Mouse (Mus musculus): ENCODE measurements around the gene Gas2l3. TPM values are rescaled to one million over a fixed set of nuclear protein-coding genes. Genes with fewer than 3 reads are reported as not detected.

Gene Gas2l3
- polyA plus RNA-seq (2014; fragmentation: Nextera tagmentation; extraction: Ambion mirVana) = 18.7 and 20.7 TPM in 2 replicates

GRCm38 (mm10) chr10:89443623-89444151, at the start of gene Gas2l3:
Gene Gas2l3 (minus strand): TSS chr10:89443967.
- H3K4me1 ChIP-seq (ENCODE audit: control insufficient read depth, insufficient read depth, low read length) = 0 out of 2 replicates have a peak, but pooled peaks cover 4% of the 10 kb centered on the region
- H3K9ac ChIP-seq (replicated peaks; ENCODE audit: low read depth, low read length) = peak within 1 kb of the TSS; percentile 57
- H3K27me3 ChIP-seq (ENCODE audit: control insufficient read depth, insufficient read depth, low read length) = no peaks in the 10 kb centered on the region
- no peaks in the 10 kb centered on the region; the same call in 1 of the 2 replicates for H3K36me3 ChIP-seq (ENCODE audit: control insufficient read depth, insufficient read depth, low read length)
- peak within 1 kb of the TSS; percentile 74 for H3K4me2 ChIP-seq (replicated peaks; ENCODE audit: low read depth, low read length)
- no peaks in the 10 kb centered on the region for H3K9me3 ChIP-seq (ENCODE audit: control insufficient read depth, low read depth, low read length)
- H3K4me3 ChIP-seq (ENCODE audit: low read depth, low read length) = peak within 1 kb of the TSS; percentile 65
- under 1% methylated on average over 39 of the region's 39 CpGs for WGBS
- peak; percentile 96 for ATAC-seq (ENCODE audit: insufficient number of reproducible peaks, insufficient read depth, low FRiP score, low read depth)
- H3K27ac ChIP-seq (ENCODE audit: low read length) = peak within 1 kb of the TSS; percentile 61

- no peaks in the 10 kb centered on the region for H3K9me3 ChIP-seq (ENCODE audit: control insufficient read depth, low read depth, low read length)
- no peaks in the 10 kb centered on the region for H3K36me3 ChIP-seq (ENCODE audit: control insufficient read depth, insufficient read depth, low read length)
- H3K4me3 ChIP-seq (ENCODE audit: low read depth, low read length) = no peak overlapping the region
- no peak overlapping the region for H3K9ac ChIP-seq (replicated peaks; ENCODE audit: low read depth, low read length)
- no peak overlapping the region for H3K4me2 ChIP-seq (replicated peaks; ENCODE audit: low read depth, low read length)
- no peaks in the 10 kb centered on the region for H3K27me3 ChIP-seq (ENCODE audit: control insufficient read depth, insufficient read depth, low read length)
- WGBS = 30% methylated on average over 3 of the region's 3 CpGs
- H3K4me1 ChIP-seq (ENCODE audit: control insufficient read depth, insufficient read depth, low read length) = no peaks in the 10 kb centered on the region
- ATAC-seq (ENCODE audit: insufficient number of reproducible peaks, insufficient read depth, low FRiP score, low read depth) = no peak
- H3K27ac ChIP-seq (ENCODE audit: low read length) = no peak overlapping the region
Measured at GRCm38 (mm10) chr10:89491321-89491720, 47.6 kb upstream of the Gas2l3 start.

DNA sequence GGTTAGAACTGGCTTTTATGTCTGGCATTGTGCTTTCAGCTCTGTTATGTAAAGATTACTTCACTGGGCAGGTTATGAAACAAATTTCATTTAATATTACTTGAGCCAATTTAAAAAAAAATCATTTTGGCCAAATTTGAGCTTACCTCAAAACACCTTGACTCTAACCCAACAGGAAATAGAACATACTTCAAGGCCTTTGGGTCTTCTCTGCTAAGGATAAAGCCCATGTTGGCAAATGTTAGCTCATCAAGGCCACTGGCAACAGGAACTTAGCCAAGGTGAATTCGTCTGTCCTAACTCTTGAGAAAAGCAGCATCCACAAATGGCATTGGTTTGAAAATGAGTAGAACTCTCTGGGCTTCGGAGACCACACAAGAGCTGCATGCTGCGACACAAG, 46.5 kb upstream of the Gas2l3 start:
- Histone ChIP-seq H3K4me1 (ENCODE audit: control insufficient read depth, insufficient read depth, low read length) (no peaks in the 10 kb centered on the region), H3K27me3 (ENCODE audit: control insufficient read depth, insufficient read depth, low read length) (no peaks in the 10 kb centered on the region), H3K9me3 (ENCODE audit: control insufficient read depth, low read depth, low read length) (no peaks in the 10 kb centered on the region), H3K4me3 (ENCODE audit: low read depth, low read length) (no peak overlapping the region), H3K27ac (ENCODE audit: low read length) (no peak overlapping the region), H3K36me3 (ENCODE audit: control insufficient read depth, insufficient read depth, low read length) (no peaks in the 10 kb centered on the region), H3K4me2 (replicated peaks; ENCODE audit: low read depth, low read length) (no peak overlapping the region), H3K9ac (replicated peaks; ENCODE audit: low read depth, low read length) (no peak overlapping the region)
- WGBS = 86% methylated on average over 3 of the region's 3 CpGs
- no peak for ATAC-seq (ENCODE audit: insufficient number of reproducible peaks, insufficient read depth, low FRiP score, low read depth)

- H3K9me3 ChIP-seq (ENCODE audit: control insufficient read depth, low read depth, low read length) = no peaks in the 10 kb centered on the region
- 51% methylated on average over 4 of the region's 4 CpGs for WGBS
- no peak overlapping the region for H3K4me2 ChIP-seq (replicated peaks; ENCODE audit: low read depth, low read length)
- H3K27me3 ChIP-seq (ENCODE audit: control insufficient read depth, insufficient read depth, low read length) = no peaks in the 10 kb centered on the region
- no peaks in the 10 kb centered on the region for H3K4me1 ChIP-seq (ENCODE audit: control insufficient read depth, insufficient read depth, low read length)
- H3K9ac ChIP-seq (replicated peaks; ENCODE audit: low read depth, low read length) = no peak overlapping the region
- H3K4me3 ChIP-seq (ENCODE audit: low read depth, low read length) = no peak overlapping the region
- H3K36me3 ChIP-seq (ENCODE audit: control insufficient read depth, insufficient read depth, low read length) = no peaks in the 10 kb centered on the region
- no peak for ATAC-seq (ENCODE audit: insufficient number of reproducible peaks, insufficient read depth, low FRiP score, low read depth)
- H3K27ac ChIP-seq (ENCODE audit: low read length) = no peak overlapping the region
Measured at GRCm38 (mm10) chr10:89489459-89489858, 45.7 kb upstream of the Gas2l3 start.

DNA sequence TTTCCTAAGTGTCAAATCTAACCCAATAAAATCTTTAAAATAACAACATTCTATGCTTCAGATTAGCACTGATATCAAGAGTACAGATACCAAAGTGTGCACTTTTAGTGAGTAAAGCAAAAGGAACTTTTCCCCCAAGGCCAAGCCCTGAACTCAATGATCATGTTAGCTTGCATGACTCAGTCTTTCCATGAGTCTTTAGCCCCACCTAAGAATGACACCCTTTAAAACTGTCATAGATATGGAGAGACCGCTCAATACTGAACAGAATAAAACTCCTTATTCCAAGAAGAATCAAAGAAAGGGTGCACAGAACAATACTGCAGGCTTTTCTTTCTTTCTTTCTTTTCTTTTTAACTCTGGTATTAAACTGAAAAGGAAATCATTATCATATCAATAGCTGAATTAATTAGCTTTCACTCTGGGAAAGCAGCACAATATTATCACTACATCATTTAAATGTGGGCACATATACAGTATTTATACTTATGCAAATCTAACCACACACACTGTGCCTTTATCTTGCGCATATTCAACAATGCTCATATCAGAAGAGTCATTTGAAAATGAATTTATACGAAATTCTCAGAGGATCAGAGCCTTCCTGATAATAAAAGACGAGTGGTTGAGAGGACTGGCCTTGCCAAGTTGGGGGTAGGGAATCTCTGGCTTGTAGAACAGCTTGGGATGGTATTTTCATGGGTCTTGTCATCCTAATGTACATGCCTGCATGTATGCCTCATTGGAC, 43.4 kb upstream of the Gas2l3 start:
- Histone ChIP-seq H3K36me3 (ENCODE audit: control insufficient read depth, insufficient read depth, low read length) (no peaks in the 10 kb centered on the region), H3K27me3 (ENCODE audit: control insufficient read depth, insufficient read depth, low read length) (no peaks in the 10 kb centered on the region), H3K9me3 (ENCODE audit: control insufficient read depth, low read depth, low read length) (no peaks in the 10 kb centered on the region), H3K4me2 (replicated peaks; ENCODE audit: low read depth, low read length) (no peak overlapping the region), H3K4me3 (ENCODE audit: low read depth, low read length) (no peak overlapping the region), H3K9ac (replicated peaks; ENCODE audit: low read depth, low read length) (no peak overlapping the region), H3K27ac (ENCODE audit: low read length) (no peak overlapping the region), H3K4me1 (ENCODE audit: control insufficient read depth, insufficient read depth, low read length) (no peaks in the 10 kb centered on the region)
- WGBS = 67% methylated on average over 4 of the region's 4 CpGs
- ATAC-seq (ENCODE audit: insufficient number of reproducible peaks, insufficient read depth, low FRiP score, low read depth) = no peak

DNA sequence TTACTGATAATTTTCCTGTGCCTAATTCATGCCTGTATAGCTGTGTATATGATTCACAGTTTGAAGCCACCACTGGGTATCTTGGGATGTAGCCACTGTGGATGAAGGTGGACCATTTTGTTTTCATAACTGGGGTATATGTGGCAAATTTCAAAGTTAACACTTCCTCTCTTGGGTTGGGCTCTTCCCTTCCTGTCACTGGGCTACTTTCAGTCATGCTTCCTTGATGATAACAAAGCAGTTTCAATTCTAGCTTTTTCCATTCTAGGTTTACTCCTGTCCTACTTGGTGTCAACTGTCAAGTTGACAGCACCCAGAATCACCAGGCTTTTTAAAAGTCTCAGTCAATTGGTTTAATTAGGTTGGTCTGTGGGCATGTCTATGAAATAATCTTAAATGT, 41.1 kb upstream of the Gas2l3 start:
- H3K36me3 ChIP-seq (ENCODE audit: control insufficient read depth, insufficient read depth, low read length) = no peaks in the 10 kb centered on the region
- H3K27ac ChIP-seq (ENCODE audit: low read length) = no peak overlapping the region
- no peak for ATAC-seq (ENCODE audit: insufficient number of reproducible peaks, insufficient read depth, low FRiP score, low read depth)
- no peaks in the 10 kb centered on the region for H3K9me3 ChIP-seq (ENCODE audit: control insufficient read depth, low read depth, low read length)
- H3K27me3 ChIP-seq (ENCODE audit: control insufficient read depth, insufficient read depth, low read length) = no peaks in the 10 kb centered on the region
- no peak overlapping the region for H3K4me2 ChIP-seq (replicated peaks; ENCODE audit: low read depth, low read length)
- H3K4me3 ChIP-seq (ENCODE audit: low read depth, low read length) = no peak overlapping the region
- no peaks in the 10 kb centered on the region for H3K4me1 ChIP-seq (ENCODE audit: control insufficient read depth, insufficient read depth, low read length)
- H3K9ac ChIP-seq (replicated peaks; ENCODE audit: low read depth, low read length) = no peak overlapping the region

GRCm38 (mm10) chr10:89483812-89484602, 40.2 kb upstream of the Gas2l3 start:
- Histone ChIP-seq H3K4me1 (ENCODE audit: control insufficient read depth, insufficient read depth, low read length) (no peaks in the 10 kb centered on the region), H3K4me2 (replicated peaks; ENCODE audit: low read depth, low read length) (no peak overlapping the region), H3K36me3 (ENCODE audit: control insufficient read depth, insufficient read depth, low read length) (no peaks in the 10 kb centered on the region), H3K4me3 (ENCODE audit: low read depth, low read length) (no peak overlapping the region), H3K9ac (replicated peaks; ENCODE audit: low read depth, low read length) (no peak overlapping the region), H3K27me3 (ENCODE audit: control insufficient read depth, insufficient read depth, low read length) (no peaks in the 10 kb centered on the region), H3K27ac (ENCODE audit: low read length) (no peak overlapping the region), H3K9me3 (ENCODE audit: control insufficient read depth, low read depth, low read length) (no peaks in the 10 kb centered on the region)
- WGBS = 75% methylated on average over 18 of the region's 18 CpGs
- ATAC-seq (ENCODE audit: insufficient number of reproducible peaks, insufficient read depth, low FRiP score, low read depth) = no peak

- Histone ChIP-seq H3K27me3 (ENCODE audit: control insufficient read depth, insufficient read depth, low read length) (no peaks in the 10 kb centered on the region), H3K36me3 (ENCODE audit: control insufficient read depth, insufficient read depth, low read length) (no peaks in the 10 kb centered on the region), H3K4me2 (replicated peaks; ENCODE audit: low read depth, low read length) (no peak overlapping the region), H3K9ac (replicated peaks; ENCODE audit: low read depth, low read length) (no peak overlapping the region), H3K4me3 (ENCODE audit: low read depth, low read length) (no peak overlapping the region), H3K4me1 (ENCODE audit: control insufficient read depth, insufficient read depth, low read length) (no peaks in the 10 kb centered on the region), H3K9me3 (ENCODE audit: control insufficient read depth, low read depth, low read length) (no peaks in the 10 kb centered on the region), H3K27ac (ENCODE audit: low read length) (no peak overlapping the region)
- no peak for ATAC-seq (ENCODE audit: insufficient number of reproducible peaks, insufficient read depth, low FRiP score, low read depth)
- 89% methylated on average over 14 of the region's 14 CpGs for WGBS
Measured at GRCm38 (mm10) chr10:89483113-89483512, 39.3 kb upstream of the Gas2l3 start.
